ENCODE assay signal across 34 mouse cellular contexts in genomic region chr3:34550189-34550588, GRCm38 (mm10).
"Had no signal": no experiment of that assay in that cellular context is flagged by ENCODE, and none has a peak within 500 bp of the region (broad histone marks: within the 10 kb centered on the region; RNA-seq: fewer than 3 reads in every experiment).

No protein-coding gene starts in this region.

- H3K4me1 ChIP-seq: heart, embryonic 12.5 days; heart, embryonic 13.5 days; heart, embryonic 15.5 days; kidney, embryonic 15.5 days had no signal

- H3K9ac ChIP-seq: heart, embryonic 12.5 days; heart, embryonic 13.5 days; heart, embryonic 15.5 days; hindbrain, embryonic 12.5 days; hindbrain, embryonic 13.5 days; hindbrain, embryonic 14.5 days; hindbrain, embryonic 15.5 days; kidney, embryonic 15.5 days had no signal

- H3K4me2 ChIP-seq: heart, embryonic 11.5 days; heart, embryonic 12.5 days; heart, embryonic 13.5 days; heart, embryonic 15.5 days; hindbrain, embryonic 12.5 days; hindbrain, embryonic 13.5 days; hindbrain, embryonic 14.5 days; hindbrain, embryonic 15.5 days; kidney, embryonic 15.5 days had no signal

- H3K36me3 ChIP-seq: heart, embryonic 12.5 days; heart, embryonic 13.5 days; heart, embryonic 15.5 days; hindbrain, embryonic 10.5 days; hindbrain, embryonic 12.5 days; hindbrain, embryonic 13.5 days; hindbrain, embryonic 15.5 days; kidney, embryonic 15.5 days had no signal

- H3K27me3 ChIP-seq: heart, embryonic 12.5 days; heart, embryonic 13.5 days; heart, embryonic 15.5 days; hindbrain, embryonic 12.5 days; hindbrain, embryonic 15.5 days; kidney, embryonic 15.5 days had no signal

- H3K4me3 ChIP-seq: heart, adult 2 months; heart, embryonic 12.5 days; heart, embryonic 13.5 days; heart, embryonic 15.5 days; hindbrain, embryonic 10.5 days; hindbrain, embryonic 12.5 days; hindbrain, embryonic 13.5 days; hindbrain, embryonic 15.5 days; kidney, embryonic 15.5 days; layer of hippocampus, adult 2 months had no signal

- H3K27ac ChIP-seq: heart, adult 2 months; heart, embryonic 13.5 days; heart, embryonic 15.5 days; hindbrain, embryonic 10.5 days; hindbrain, embryonic 12.5 days; hindbrain, embryonic 13.5 days; hindbrain, embryonic 14.5 days; hindbrain, embryonic 15.5 days; hindbrain, postnatal 0 days; kidney, embryonic 15.5 days; kidney, postnatal 0 days; layer of hippocampus, adult 2 months had no signal

- H3K9me3 ChIP-seq: heart, embryonic 12.5 days; heart, embryonic 13.5 days; heart, embryonic 15.5 days; hindbrain, embryonic 10.5 days; hindbrain, embryonic 12.5 days; hindbrain, embryonic 13.5 days; hindbrain, embryonic 15.5 days; kidney, embryonic 15.5 days had no signal

- DNase-seq: heart, adult 18-20 months; heart, adult 2 months; heart, postnatal 10 days; heart, postnatal 14 days; heart, postnatal 4 days; kidney, adult 11 months; kidney, adult 18-20 months; kidney, adult 2 months; kidney, adult 8-10 months; kidney, adult 9 months; kidney, postnatal 10 days; kidney, postnatal 14 days; kidney, postnatal 25 days; kidney, postnatal 36 days; kidney, postnatal 4 days; layer of hippocampus, adult 9-11 months; layer of hippocampus, postnatal 36 days had no signal

- ATAC-seq: hindbrain, embryonic 16.5 days; hindbrain, postnatal 0 days; inflammation-experienced regulatory T-cells, adult 6 months; intestine, embryonic 16.5 days; intestine, postnatal 0 days had no signal
